Mouse (Mus musculus) left cerebral cortex, adult 18-20 months (tissue): ENCODE data around the gene Caskin1. TPM values are rescaled to one million over a fixed set of nuclear protein-coding genes. Genes with fewer than 3 reads are reported as not detected.

Experiments
- DNase-seq, 2 experiments: peaks; one replicate each; pipeline ENCODE4 v3.0.0; 2021 to 2022; ENCODE audit warnings: low spot score in 2 of 2, mixed read lengths in 1 of 2
- total RNA-seq, 2 experiments: library from RNA; stranded (reverse); gene quantifications; 2 replicates each; pipeline ENCODE4 v1.2.3; 2021

The Caskin1 gene
- total RNA-seq, 2 experiments from 2014 or later, result 123 to 129 TPM

GRCm38 (mm10) chr17:24530361-24531050, 42.1 kb downstream of the Caskin1 start:
- DNase-seq, result no peak

DNA sequence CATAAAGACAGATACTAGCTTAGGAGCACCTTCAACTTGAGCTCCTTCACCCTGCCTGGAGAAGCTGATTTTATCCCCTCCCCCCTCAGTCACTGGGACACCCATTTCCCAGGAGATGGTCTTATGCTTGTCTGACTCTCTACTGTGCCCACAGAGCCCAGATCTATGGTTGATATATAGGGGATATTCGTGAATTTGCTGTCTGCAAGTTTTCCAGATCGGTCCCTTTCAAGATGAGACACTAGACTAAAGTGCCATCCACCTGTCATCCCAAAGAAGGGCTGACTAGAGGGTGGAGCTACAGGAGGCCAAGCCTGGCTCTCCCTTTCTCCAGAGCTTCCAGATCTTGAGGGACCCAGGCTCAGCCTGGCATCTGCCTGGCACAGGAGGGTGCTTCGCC, 42.7 kb downstream of the Caskin1 start:
- no peak for DNase-seq

DNA sequence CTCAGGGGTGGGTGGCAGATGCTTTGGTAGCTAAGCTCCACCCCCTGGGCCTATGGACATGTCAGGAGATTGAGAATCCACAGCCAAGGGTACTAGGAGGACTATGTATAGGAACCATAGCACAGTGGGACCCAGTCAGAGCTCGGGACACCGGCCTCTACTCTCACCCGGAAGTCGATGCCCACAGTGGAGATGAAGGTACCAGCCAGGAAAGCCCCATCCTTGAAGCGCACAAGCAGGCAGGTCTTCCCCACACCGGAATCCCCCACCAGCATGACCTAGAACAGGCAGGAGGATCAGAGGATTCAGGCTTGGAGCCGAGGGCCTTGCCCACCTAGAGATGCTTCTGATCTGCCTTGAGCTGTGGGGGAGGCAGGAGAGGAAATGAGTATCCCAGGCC, 43.6 kb downstream of the Caskin1 start:
- no peak for DNase-seq

DNA sequence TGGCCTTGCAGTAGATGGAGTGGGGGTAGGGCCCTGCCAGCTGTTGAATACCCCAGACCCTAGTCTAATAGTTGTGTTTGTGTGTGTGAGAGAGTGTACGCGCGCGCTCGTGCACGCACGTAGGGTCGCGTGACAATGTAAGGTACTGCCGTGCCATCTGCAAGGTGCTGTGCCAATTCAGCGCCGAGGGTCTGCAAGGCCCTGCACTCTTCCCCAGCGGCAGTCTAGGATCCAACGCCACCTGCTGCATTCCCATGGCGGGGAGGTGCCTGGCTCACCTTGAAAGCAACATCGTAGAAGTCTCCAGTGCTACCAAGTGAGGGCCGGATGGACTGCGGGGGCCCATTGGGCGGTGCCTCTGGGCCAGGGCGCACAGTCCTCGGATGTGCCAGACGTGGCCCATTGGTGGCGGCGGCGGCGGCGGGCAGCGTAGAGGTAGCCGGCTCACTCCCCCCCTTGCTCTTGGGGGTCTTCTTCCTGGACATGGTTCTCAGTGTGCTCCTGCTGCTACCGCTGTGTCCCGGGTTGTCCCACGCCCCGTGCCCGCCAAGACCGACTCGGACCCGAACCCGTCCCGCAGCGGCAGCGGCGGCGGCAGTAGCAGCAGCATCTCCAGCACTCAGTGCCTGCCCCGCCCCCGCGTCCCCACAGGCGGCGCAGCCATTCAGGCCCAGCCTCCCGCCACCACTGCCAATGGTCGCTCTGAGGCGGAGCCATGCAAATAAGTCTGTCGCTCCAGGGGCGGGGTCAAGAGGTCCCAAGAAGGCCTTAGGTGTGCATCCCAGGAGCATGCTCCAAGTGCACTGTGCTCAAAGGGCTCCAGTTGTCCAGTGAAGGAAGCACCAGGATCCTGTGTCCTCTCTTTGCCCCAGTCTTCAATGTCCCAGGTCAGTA, 44.9 kb downstream of the Caskin1 start:
- DNase-seq, result peak; percentile 85 to 91

DNA sequence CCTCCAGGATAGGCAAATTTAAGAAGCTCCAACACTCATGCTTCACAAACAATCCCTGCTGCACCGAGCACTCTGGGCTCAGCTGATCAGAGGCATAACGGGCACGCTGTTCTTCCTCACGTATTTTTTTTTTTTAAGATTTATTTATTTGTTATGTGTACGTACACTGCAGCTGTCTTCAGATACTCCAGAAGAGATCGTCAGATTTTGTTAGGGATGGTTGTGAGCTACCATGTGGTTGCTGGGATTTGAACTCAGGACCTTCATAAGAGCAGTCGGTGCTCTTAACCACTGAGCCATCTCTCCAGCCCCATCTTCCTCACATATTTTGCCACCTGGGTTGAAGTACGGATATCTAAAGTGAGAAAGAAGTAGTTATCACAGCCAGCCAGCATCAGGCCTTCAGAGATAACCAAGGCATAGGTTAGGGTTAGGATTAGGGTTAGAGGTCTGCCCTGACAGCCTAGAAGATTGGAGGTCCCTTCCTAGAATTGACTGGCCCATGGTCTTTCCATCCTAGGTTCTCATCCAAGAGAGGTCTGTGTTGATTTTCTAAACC, 45.8 kb downstream of the Caskin1 start, which contains the start of gene Rab26:
Rab26 (minus strand) TSS at position 51 of the 559 bp plus-strand sequence.
- DNase-seq, result no peak

DNA sequence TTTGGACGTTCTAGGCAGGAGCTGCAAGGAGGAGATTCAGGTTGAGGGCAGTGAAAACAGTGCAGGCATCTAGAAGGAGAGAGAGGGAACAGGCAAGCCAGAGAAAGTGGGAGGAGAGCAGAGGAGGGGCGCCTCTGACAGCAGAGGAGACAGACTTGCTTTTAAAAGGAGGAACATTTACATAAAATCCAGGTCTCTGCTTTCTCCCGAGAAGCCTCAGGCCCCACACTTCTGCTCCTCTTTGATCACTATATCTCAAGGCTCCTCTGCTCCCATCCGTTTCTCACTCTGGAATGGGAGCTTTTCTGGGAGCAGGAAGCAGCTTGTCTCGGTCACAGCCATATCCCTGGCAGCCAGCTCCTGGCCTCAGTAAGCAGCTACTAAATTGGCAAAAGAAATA, 46.9 kb downstream of the Caskin1 start:
- peak in 1 of 2 experiments; percentile 64 for DNase-seq

DNA sequence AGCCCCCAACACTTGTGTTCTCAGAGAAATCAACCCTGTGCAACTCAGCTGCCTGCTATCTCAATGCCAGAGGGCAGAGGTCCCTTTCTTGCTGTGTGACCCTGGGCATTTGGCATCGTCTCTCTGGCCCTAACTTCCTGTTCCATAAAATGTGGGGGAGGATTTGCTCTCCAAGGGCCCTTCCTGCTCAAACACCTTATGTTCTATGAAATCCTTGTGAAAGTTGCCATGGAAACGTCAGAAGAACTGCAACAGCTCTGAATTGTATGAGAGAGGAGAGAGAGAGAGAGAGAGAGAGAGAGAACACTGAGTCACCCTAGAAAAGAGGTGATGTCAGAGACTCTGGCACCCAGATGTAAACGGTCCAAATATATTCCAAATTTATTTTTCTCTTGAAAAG, 49.1 kb downstream of the Caskin1 start:
- DNase-seq, result no peak

DNA sequence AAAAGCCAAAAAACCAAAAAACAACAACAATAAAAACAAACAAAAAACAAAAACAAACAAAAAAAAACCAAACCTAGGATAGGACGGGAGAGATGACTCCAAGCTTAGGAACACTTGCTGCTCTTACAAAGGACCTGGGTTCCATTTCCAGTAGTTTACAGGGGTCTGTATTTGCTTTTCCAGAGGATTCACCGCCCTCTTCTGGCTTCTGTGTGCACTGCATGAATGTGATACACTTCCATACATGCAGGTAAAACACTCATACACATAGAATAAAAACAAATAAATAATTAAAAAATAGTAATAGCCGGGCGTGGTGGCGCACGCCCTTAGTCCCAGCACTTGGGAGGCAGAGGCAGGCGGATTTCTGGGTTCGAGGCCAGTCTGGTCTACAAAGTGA, 50.5 kb downstream of the Caskin1 start:
- no peak for DNase-seq

GRCm38 (mm10) chr17:24540375-24540774, 52.0 kb downstream of the Caskin1 start:
- no peak for DNase-seq

DNA sequence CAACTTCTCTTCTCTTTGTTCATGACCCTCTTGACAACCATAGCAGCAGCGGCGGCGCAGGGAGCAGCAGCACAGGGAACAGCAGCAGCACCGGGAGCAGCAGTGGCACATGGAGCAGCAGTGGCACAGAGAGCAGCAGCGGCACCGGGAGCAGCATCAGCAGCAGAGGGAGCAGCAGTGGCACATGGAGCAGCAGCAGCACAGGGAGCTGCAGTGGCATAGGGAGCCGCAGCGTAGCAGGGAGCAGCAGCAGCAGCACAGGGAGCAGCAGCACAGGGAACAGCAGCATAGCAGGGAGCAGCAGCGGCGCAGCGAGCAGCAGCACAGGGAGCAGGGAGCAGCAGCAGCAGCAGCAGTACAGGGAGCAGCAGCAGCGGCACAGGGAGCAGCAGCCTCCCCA, 56.2 kb downstream of the Caskin1 start:
- DNase-seq, result no peak

DNA sequence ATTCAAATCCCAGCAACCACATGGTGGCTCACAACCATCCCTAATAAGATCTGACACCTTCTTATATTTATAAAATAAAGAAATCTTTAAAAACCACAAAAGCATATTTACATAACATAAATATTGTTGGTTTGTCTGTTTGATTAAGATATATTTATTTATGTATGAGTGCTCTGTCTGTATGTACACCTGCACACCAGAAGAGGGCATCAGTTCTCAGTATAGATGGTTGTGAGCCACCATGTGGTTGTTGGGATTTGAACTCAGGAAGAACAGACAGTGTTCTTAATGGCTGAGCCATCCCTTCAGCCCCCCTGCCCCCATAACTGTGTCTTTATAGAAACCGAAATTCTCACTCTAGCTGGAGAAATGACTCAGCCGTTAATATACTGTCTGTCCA, 56.8 kb downstream of the Caskin1 start:
- DNase-seq, result no peak

GRCm38 (mm10) chr17:24546234-24546633, 57.8 kb downstream of the Caskin1 start:
- no peak for DNase-seq

DNA sequence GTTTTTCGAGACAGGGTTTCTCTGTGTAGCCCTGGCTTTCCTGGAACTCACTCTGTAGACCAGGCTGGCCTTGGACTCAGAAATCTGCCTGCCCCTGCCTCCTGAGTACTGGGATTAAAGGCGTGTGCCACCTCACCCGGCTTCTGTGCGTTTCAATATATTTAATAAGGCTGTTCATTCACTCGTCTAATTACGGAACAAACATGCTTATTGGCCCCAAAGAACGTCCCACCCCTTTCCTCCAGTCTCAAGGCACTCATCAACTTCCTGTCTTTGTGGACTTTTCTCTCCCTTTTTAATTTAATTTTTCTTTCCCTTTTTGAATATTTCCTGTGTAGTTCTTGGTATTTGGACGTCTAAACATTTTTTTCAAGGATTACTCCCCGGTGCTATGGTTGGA, 60.0 kb downstream of the Caskin1 start:
- DNase-seq, result no peak

DNA sequence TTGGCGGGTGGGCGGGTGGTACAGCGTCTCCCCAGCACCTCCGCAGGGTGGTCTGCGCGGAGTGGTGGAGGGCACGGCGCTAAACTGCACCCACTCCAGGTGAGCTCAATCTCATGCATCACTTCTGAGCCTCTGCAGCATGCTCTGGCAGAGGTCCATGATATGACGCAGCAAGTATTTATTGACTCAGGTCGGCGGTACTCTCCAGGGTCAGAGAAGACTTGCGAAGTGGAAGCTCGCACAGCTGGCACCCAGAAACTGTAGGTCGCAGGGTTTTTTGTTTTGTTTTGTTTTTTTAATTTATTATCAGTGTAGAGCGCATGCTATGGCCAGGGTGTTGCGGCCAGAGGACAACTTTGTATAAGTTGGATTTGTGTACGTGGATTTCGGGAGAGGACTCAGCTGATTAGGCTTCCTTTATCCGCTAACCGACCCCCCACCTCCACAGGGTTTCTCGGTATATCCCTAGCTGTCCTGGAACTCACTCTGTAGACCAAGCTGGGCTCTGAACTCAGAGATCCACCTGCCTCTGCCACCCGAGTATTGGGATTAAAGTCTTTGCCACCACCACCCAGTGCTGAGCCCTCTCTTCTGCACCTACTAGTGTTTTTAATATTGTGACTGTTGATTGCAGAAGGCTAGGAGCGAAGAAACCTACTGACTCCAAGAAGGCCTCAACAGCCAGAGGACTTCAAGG, 60.7 kb downstream of the Caskin1 start:
- peak; percentile 56 to 62 for DNase-seq

- DNase-seq, result peak; percentile 97 to 99
These were observed 61.4 kb downstream of the Caskin1 start, which contains the start of gene Pkd1 for GRCm38 (mm10) chr17:24549618-24550415. TSS of gene Pkd1 (plus strand) at chr17:24549834.

- DNase-seq, result peak; percentile 70 to 81
These were observed 62.1 kb downstream of the Caskin1 start for GRCm38 (mm10) chr17:24550416-24551049.

DNA sequence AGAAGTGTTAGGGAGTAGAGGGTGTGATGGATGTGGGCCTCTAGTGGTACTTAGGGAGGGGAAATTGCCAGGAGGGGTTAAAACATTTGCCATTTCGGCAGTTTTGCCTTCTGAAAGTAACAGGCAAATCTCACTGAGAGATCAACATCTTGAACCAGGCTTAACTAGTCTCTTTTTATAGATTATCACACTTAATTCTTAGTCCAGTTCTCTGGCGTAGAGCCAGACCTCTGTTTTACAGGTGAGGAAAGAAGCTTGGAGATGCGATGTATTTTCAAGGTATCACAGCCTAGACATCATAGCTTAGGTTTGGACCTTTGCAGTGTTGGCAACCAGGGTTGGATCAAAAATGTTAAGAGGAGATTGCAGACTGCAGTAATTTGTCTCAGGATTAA, 62.6 kb downstream of the Caskin1 start:
- no peak for DNase-seq

- no peak for DNase-seq
These were observed 68.7 kb downstream of the Caskin1 start for GRCm38 (mm10) chr17:24557091-24557490.
